Mouse (Mus musculus) adrenal gland, postnatal 36 days (tissue): ENCODE results near the gene Cwc25. TPM values are rescaled to one million over a fixed set of nuclear protein-coding genes. Genes with fewer than 3 reads are reported as not detected.
"Not testable (repeated sequence)": the region's sequence is repeated elsewhere in the genome, so short reads cannot be mapped to it uniquely, and the experiment has no call there.

Experiments used
- DNase-seq, 2 experiments: peaks; one replicate each; pipeline ENCODE4 v3.0.0; 2021; ENCODE audit warnings: mixed read lengths in 1 of 2
- total RNA-seq, 2 experiments: library from RNA; stranded (reverse); gene quantifications; 2 replicates each; pipeline ENCODE4 v1.2.3; 2021

Gene Cwc25
- total RNA-seq, 2 experiments from 2014 or later = 20.2 to 26.3 TPM

- DNase-seq = peak; percentile 75 to 77
These were observed 35.2 kb upstream of the Cwc25 start for GRCm38 (mm10) chr11:97801409-97802193.

GRCm38 (mm10) chr11:97800691-97801408 is 34.5 kb upstream of the Cwc25 start:
- DNase-seq = peak; percentile 55 to 67

GRCm38 (mm10) chr11:97799994-97800690 is 33.8 kb upstream of the Cwc25 start:
- peak; percentile 84 to 92 for DNase-seq

- DNase-seq = peak; percentile 91 to 92
These were observed 33.0 kb upstream of the Cwc25 start for GRCm38 (mm10) chr11:97799146-97799993.

- DNase-seq = peak; percentile 91 to 92
These were observed 32.4 kb upstream of the Cwc25 start, which contains the start of gene Lasp1 for GRCm38 (mm10) chr11:97798782-97799145. Gene Lasp1 (plus strand): TSS chr11:97799000.

GRCm38 (mm10) chr11:97798083-97798435 is 31.7 kb upstream of the Cwc25 start:
- no peak for DNase-seq

- DNase-seq = no peak
These were observed 31.2 kb upstream of the Cwc25 start for GRCm38 (mm10) chr11:97797369-97798082.

- DNase-seq = peak; percentile 78 to 85
These were observed 30.6 kb upstream of the Cwc25 start for GRCm38 (mm10) chr11:97796910-97797309.

GRCm38 (mm10) chr11:97793165-97793564 is 26.8 kb upstream of the Cwc25 start:
- DNase-seq = peak in 1 of 2 experiments; percentile 65

GRCm38 (mm10) chr11:97790778-97791438 is 24.6 kb upstream of the Cwc25 start:
- DNase-seq = not testable (repeated sequence)

GRCm38 (mm10) chr11:97789727-97790126 is 23.4 kb upstream of the Cwc25 start:
- DNase-seq = no peak

GRCm38 (mm10) chr11:97787961-97788360 is 21.6 kb upstream of the Cwc25 start:
- DNase-seq = no peak

- no peak for DNase-seq
These were observed 16.2 kb upstream of the Cwc25 start for GRCm38 (mm10) chr11:97782564-97782895.

GRCm38 (mm10) chr11:97781832-97782563 is 15.6 kb upstream of the Cwc25 start, which contains the start of gene Rpl23:
Gene Rpl23 (minus strand): TSS chr11:97782437.
- peak; percentile 99 to 100 for DNase-seq

GRCm38 (mm10) chr11:97781478-97781831 is 15.1 kb upstream of the Cwc25 start:
- DNase-seq = no peak

GRCm38 (mm10) chr11:97779968-97780701 is 13.8 kb upstream of the Cwc25 start:
- no peak for DNase-seq

- no peak for DNase-seq
These were observed 12.6 kb upstream of the Cwc25 start for GRCm38 (mm10) chr11:97778918-97779317.

- DNase-seq = peak; percentile 16 to 32
These were observed 10.8 kb upstream of the Cwc25 start for GRCm38 (mm10) chr11:97777129-97777529.

GRCm38 (mm10) chr11:97776497-97777128 is 10.3 kb upstream of the Cwc25 start:
- DNase-seq = no peak
